Mouse (Mus musculus) myocyte (in vitro differentiated cells): ENCODE data around the gene Sltm. TPM values are rescaled to one million over a fixed set of nuclear protein-coding genes. Genes with fewer than 3 reads are reported as not detected.

Experiments used
- H3K27me3 ChIP-seq: one replicate; pipeline ENCODE4 v1.6.1; 2011; ENCODE audit not compliant: control insufficient read depth, insufficient read depth, insufficient read length
- H3K36me3 ChIP-seq: one replicate; pipeline ENCODE4 v1.6.1; 2011; ENCODE audit not compliant: control insufficient read depth, insufficient read depth
- H3K4me2 ChIP-seq: one replicate; pipeline ENCODE4 v1.6.1; 2011; ENCODE audit warnings: low read depth, control low read depth
- H3K4me3 ChIP-seq: one replicate; pipeline ENCODE4 v1.5.1; 2011; ENCODE audit warnings: mild to moderate bottlenecking, control low read depth, moderate library complexity
- H3K79me2 ChIP-seq: one replicate; pipeline ENCODE4 v1.6.1; 2011; ENCODE audit not compliant: control insufficient read depth, insufficient read depth
- H3ac ChIP-seq: one replicate; pipeline ENCODE4 v1.6.1; 2011; ENCODE audit not compliant: control insufficient read depth, insufficient read length
- CEBPB ChIP-seq: IDR thresholded peaks from 2 replicates; pipeline ENCODE4 v1.6.1; 2011; ENCODE audit warnings: mild to moderate bottlenecking, moderate library complexity; ENCODE audit not compliant: poor library complexity, insufficient read depth, severe bottlenecking
- E2F4 ChIP-seq: IDR thresholded peaks from one replicate; pipeline ENCODE4 v1.6.1; 2011; ENCODE audit warnings: mild to moderate bottlenecking, control low read depth, moderate library complexity; ENCODE audit not compliant: insufficient read depth
- MAX ChIP-seq: IDR thresholded peaks from one replicate; pipeline ENCODE4 v1.6.1; 2011; ENCODE audit warnings: low read depth, mild to moderate bottlenecking, control low read depth
- MYOD1 ChIP-seq, 3 experiments: IDR thresholded peaks; one replicate each; pipeline ENCODE4 v1.6.1; 2011; ENCODE audit warnings: control low read depth in 2 of 3, low read depth in 2 of 3, mild to moderate bottlenecking in 2 of 3, moderate library complexity in 1 of 3; ENCODE audit not compliant: insufficient read length in 2 of 3, control insufficient read depth in 1 of 3
- MYOG ChIP-seq, 3 experiments: IDR thresholded peaks; one replicate each; pipeline ENCODE4 v1.6.1; 2011; ENCODE audit warnings: control low read depth in 2 of 3, low read depth in 2 of 3, mild to moderate bottlenecking in 2 of 3; ENCODE audit not compliant: insufficient read length in 2 of 3, control insufficient read depth in 1 of 3, insufficient read depth in 1 of 3
- POLR2A ChIP-seq: IDR thresholded peaks from one replicate; pipeline ENCODE4 v1.6.1; 2011; ENCODE audit warnings: low read depth, mild to moderate bottlenecking, control low read depth, moderate library complexity; ENCODE audit not compliant: insufficient read length
- POLR2AphosphoS2 ChIP-seq: IDR thresholded peaks from one replicate; pipeline ENCODE4 v1.6.1; 2011; ENCODE audit warnings: low read depth, control low read depth; ENCODE audit not compliant: insufficient read length
- REST ChIP-seq: IDR thresholded peaks from one replicate; pipeline ENCODE4 v1.6.1; 2011; ENCODE audit warnings: mild to moderate bottlenecking, control low read depth, moderate library complexity; ENCODE audit not compliant: insufficient read depth, insufficient read length
- SRF ChIP-seq: IDR thresholded peaks from one replicate; pipeline ENCODE4 v1.6.1; 2011; ENCODE audit warnings: low read depth; ENCODE audit not compliant: control insufficient read depth, insufficient read length
- TCF12 ChIP-seq: IDR thresholded peaks from one replicate; pipeline ENCODE4 v1.6.1; 2011; ENCODE audit warnings: mild to moderate bottlenecking, control low read depth; ENCODE audit not compliant: poor library complexity, insufficient read depth, severe bottlenecking
- TCF3 ChIP-seq: IDR thresholded peaks from one replicate; pipeline ENCODE4 v1.6.1; 2011; ENCODE audit warnings: low read depth, control low read depth; ENCODE audit not compliant: insufficient read length
- USF1 ChIP-seq: IDR thresholded peaks from one replicate; pipeline ENCODE4 v1.6.1; 2011; ENCODE audit warnings: low read depth, mild to moderate bottlenecking, control low read depth, moderate library complexity
- polyA plus RNA-seq: library from polyadenylated mRNA; unstranded; fragments of >200 nt; fragmentation: generic; extraction: Trizol; gene quantifications from one replicate; pipeline ENCODE4 v1.2.1, GENCODE M21; 2012; ENCODE audit warnings: missing spikeins

Gene Sltm
- polyA plus RNA-seq, 1 experiment, result 10.8 TPM

DNA sequence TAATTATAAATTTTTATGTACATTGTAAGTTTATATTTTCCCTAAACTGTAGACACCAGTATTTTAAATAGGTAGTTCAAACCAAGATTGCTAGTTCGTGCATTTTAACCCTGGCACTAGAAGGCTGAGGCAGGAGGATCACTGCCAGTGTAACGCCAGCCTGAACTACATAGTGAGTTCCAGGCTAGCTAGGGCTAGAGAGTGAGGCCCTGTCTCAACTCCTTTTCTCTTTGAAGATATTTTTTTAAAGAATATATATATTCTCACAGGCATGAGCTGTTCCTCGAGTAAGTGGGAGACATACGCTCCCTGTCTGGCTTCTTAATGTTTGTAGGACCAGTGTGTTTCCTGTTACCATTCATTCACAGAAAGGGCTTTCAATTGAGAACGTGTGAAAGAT is 14.2 kb downstream of the Sltm start:
- TF ChIP-seq MYOG (IDR thresholded peaks at IDR 0.05; ENCODE audit: control insufficient read depth in 1 of 3, insufficient read depth in 1 of 3, insufficient read length in 2 of 3, low read depth in 2 of 3) (no peak), POLR2A (no peak)
- Histone ChIP-seq H3ac (no peak overlapping the region), H3K79me2 (peaks cover 58% of the 10 kb centered on the region), H3K27me3 (no peaks in the 10 kb centered on the region), H3K36me3 (peaks cover 22% of the 10 kb centered on the region), H3K4me3 (no peak overlapping the region), H3K4me2 (no peak overlapping the region)

DNA sequence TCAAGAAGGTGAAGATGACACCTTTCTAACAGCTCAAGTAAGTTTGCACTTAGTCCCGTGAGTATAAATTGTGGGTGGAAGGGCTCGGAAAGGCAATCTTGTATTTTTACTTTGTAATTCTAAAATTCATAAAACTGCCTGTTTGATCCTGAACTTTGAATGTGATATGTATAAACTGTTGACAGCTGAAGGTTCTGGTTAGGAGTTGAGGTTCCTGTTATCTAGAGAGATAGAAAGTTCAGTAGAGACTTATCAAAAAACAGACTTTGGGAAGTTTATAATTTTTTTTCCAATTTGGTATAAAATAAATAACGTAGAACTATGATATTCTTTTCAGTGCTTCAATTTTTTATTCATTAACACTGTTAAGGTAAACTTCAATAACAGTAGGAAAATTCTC is 20.3 kb downstream of the Sltm start:
- TF ChIP-seq POLR2A (no peak), TCF3 (no peak), CEBPB (no peak), USF1 (no peak), SRF (no peak), POLR2AphosphoS2 (no peak), E2F4 (no peak), MAX (no peak), REST (no peak), MYOD1 (IDR thresholded peaks at IDR 0.05; ENCODE audit: control insufficient read depth in 1 of 3, insufficient read length in 2 of 3, low read depth in 2 of 3) (no peak), MYOG (IDR thresholded peaks at IDR 0.05; ENCODE audit: control insufficient read depth in 1 of 3, insufficient read depth in 1 of 3, insufficient read length in 2 of 3, low read depth in 2 of 3) (no peak), TCF12 (no peak)
- Histone ChIP-seq H3ac (no peak overlapping the region), H3K4me2 (no peak overlapping the region), H3K4me3 (no peak overlapping the region), H3K36me3 (peaks cover 34% of the 10 kb centered on the region), H3K27me3 (no peaks in the 10 kb centered on the region), H3K79me2 (peaks cover 36% of the 10 kb centered on the region)

DNA sequence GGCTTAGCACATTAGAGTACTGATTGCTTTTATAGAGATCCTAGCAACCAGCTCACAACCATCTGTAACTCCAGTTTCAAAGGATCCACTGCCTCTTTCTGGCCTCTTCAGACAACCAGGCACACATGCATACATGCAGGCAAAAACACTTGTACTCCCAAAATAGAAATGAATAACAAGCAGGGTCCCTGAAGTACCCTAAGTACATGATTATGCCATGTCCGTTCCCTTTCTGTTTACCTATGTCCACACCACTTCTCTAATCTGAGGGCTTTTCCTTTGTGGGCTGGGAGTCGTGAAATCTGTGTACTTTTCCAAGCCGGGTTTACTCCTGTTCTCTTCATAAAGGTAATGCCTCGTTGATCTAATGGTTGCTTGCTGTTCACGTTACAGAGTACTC is 25.1 kb downstream of the Sltm start:
- Histone ChIP-seq H3K4me3 (no peak overlapping the region), H3ac (no peak overlapping the region), H3K4me2 (no peak overlapping the region), H3K36me3 (peaks cover 40% of the 10 kb centered on the region), H3K27me3 (no peaks in the 10 kb centered on the region), H3K79me2 (peaks cover 14% of the 10 kb centered on the region)
- TF ChIP-seq MYOG (IDR thresholded peaks at IDR 0.05; ENCODE audit: control insufficient read depth in 1 of 3, insufficient read depth in 1 of 3, insufficient read length in 2 of 3, low read depth in 2 of 3) (no peak), MAX (no peak), SRF (no peak), POLR2AphosphoS2 (no peak), POLR2A (no peak)

DNA sequence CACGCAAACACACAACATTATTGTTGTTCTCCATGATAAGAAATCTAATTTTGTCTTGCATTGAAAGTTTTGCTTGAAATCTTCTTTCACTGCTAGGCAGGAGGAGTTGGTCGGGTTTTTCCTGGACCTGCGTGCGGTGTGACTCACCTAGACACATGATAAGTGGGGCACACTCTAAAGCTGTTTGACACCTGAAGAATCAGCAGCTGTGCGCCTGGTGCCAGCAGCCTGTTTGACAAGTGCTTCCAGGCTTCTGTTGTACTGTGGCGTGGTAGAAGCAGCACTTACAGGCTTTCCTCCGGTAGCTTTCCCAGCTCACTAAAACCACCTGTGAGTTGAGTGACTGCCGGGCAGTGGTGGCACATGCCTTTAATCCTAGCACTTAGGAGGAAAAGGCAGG is 27.8 kb downstream of the Sltm start:
- Histone ChIP-seq H3K79me2 (peaks cover 11% of the 10 kb centered on the region), H3K36me3 (peaks cover 55% of the 10 kb centered on the region), H3K4me2 (no peak overlapping the region), H3ac (no peak overlapping the region), H3K27me3 (no peaks in the 10 kb centered on the region), H3K4me3 (no peak overlapping the region)
- TF ChIP-seq SRF (no peak), POLR2A (no peak)

DNA sequence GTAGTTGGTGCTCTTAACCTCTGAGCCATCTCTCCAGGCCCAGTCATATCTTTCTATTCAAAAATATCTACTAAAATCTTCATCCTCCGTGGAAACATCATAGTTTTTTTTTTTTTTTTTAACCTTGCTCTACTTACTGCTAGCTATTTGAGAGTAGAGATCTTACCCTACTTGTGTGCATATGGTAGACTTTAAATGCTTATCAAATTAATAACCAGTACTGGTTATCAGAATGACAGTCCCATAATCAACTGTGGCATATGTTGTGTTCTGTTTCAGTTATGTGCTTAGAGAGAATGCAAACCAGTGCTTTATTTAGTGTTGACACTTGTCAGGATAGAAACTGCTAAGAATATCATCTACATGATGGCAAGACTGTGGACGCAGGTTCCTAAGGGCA is 35.6 kb downstream of the Sltm start:
- no peak overlapping the region for H3ac ChIP-seq
- H3K36me3 ChIP-seq, result peaks cover 60% of the 10 kb centered on the region
- H3K27me3 ChIP-seq, result no peaks in the 10 kb centered on the region
- TF ChIP-seq TCF12 (no peak), SRF (no peak), MYOG (IDR thresholded peaks at IDR 0.05; ENCODE audit: control insufficient read depth in 1 of 3, insufficient read depth in 1 of 3, insufficient read length in 2 of 3, low read depth in 2 of 3) (no peak), REST (no peak), POLR2A (no peak), E2F4 (no peak), TCF3 (no peak), MAX (no peak), MYOD1 (IDR thresholded peaks at IDR 0.05; ENCODE audit: control insufficient read depth in 1 of 3, insufficient read length in 2 of 3, low read depth in 2 of 3) (no peak), POLR2AphosphoS2 (no peak), USF1 (no peak), CEBPB (no peak)
- H3K4me2 ChIP-seq, result no peak overlapping the region
- H3K4me3 ChIP-seq, result no peak overlapping the region
- H3K79me2 ChIP-seq, result no peaks in the 10 kb centered on the region

DNA sequence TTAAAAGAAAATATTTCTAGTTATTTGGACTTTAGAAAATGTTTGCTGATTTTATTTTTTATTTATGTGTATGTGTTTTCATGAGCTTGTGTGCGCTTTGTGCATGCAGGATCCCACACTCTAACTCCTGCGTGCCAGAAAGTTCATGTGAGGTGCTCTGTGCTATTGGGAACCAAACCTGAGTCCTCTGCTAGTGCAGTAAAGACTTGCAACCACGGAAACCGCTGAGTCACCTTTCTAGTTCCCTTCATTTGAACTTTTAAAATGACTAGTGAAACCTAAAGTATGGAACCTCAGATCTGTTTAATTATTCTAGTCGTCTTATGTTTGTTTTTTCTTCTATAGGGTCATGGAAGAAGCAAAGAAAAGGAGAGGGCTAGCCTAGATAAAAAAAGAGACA is 38.4 kb downstream of the Sltm start:
- Histone ChIP-seq H3K4me2 (no peak overlapping the region), H3K27me3 (no peaks in the 10 kb centered on the region), H3K79me2 (no peaks in the 10 kb centered on the region), H3K4me3 (no peak overlapping the region), H3ac (no peak overlapping the region), H3K36me3 (peaks cover 56% of the 10 kb centered on the region)
- TF ChIP-seq POLR2A (no peak), CEBPB (no peak), TCF3 (no peak), REST (no peak), MAX (no peak), SRF (no peak), MYOD1 (IDR thresholded peaks at IDR 0.05; ENCODE audit: control insufficient read depth in 1 of 3, insufficient read length in 2 of 3, low read depth in 2 of 3) (no peak), POLR2AphosphoS2 (no peak), TCF12 (no peak), USF1 (no peak), MYOG (IDR thresholded peaks at IDR 0.05; ENCODE audit: control insufficient read depth in 1 of 3, insufficient read depth in 1 of 3, insufficient read length in 2 of 3, low read depth in 2 of 3) (no peak), E2F4 (no peak)
